Mouse (Mus musculus) limb, embryonic 14.5 days (tissue): ENCODE measurements around the gene Slc35f6. TPM values are rescaled to one million over a fixed set of nuclear protein-coding genes. Genes with fewer than 3 reads are reported as not detected.

Experiments
- ATAC-seq: fragments of 200-750 bp; cut with Nextera tagmentation; 2 replicates; pipeline ENCODE4 v1.8.0; 2017; ENCODE audit warnings: low read depth, moderate number of reproducible peaks, moderate TSS enrichment; ENCODE audit not compliant: low FRiP score
- DNase-seq: peaks from one replicate; pipeline ENCODE4 v3.0.0-alpha.2; 2015; ENCODE audit warnings: low spot score
- H3K27ac ChIP-seq: fragments of 300-500 bp; sonication (generic); replicated peaks from 2 replicates; pipeline ENCODE4 v1.5.1; 2014; ENCODE audit warnings: low read depth, mild to moderate bottlenecking, low read length, moderate library complexity, mixed read lengths
- H3K27me3 ChIP-seq: fragments of 300-500 bp; sonication (generic); 2 replicates; pipeline ENCODE4 v1.6.1; 2014; ENCODE audit warnings: low read length, mixed read lengths; ENCODE audit not compliant: control insufficient read depth, insufficient read depth
- H3K36me3 ChIP-seq: fragments of 300-500 bp; sonication (generic); 2 replicates; pipeline ENCODE4 v1.6.1; 2014; ENCODE audit warnings: mild to moderate bottlenecking, low read length, moderate library complexity, mixed read lengths; ENCODE audit not compliant: control insufficient read depth, insufficient read depth
- H3K4me1 ChIP-seq: fragments of 300-500 bp; sonication (generic); 2 replicates; pipeline ENCODE4 v1.6.1; 2014; ENCODE audit warnings: antibody characterized with exemption, low read length, mixed read lengths; ENCODE audit not compliant: control insufficient read depth, insufficient read depth
- H3K4me2 ChIP-seq: fragments of 300-500 bp; sonication (generic); replicated peaks from 2 replicates; pipeline ENCODE4 v1.6.1; 2014; ENCODE audit warnings: low read depth, mild to moderate bottlenecking, low read length, moderate library complexity; ENCODE audit not compliant: severe bottlenecking
- H3K4me3 ChIP-seq: fragments of 300-500 bp; sonication (generic); replicated peaks from 2 replicates; pipeline ENCODE4 v1.5.1; 2014; ENCODE audit warnings: low read length
- H3K9ac ChIP-seq: fragments of 300-500 bp; sonication (generic); 2 replicates; pipeline ENCODE4 v1.6.1; 2014; ENCODE audit warnings: mild to moderate bottlenecking, low read depth, low read length, moderate library complexity; ENCODE audit not compliant: severe bottlenecking
- H3K9me3 ChIP-seq: fragments of 300-500 bp; sonication (generic); 2 replicates; pipeline ENCODE4 v1.6.1; 2016; ENCODE audit warnings: low read length; ENCODE audit not compliant: control insufficient read depth
- POLR2A ChIP-seq: fragments of 200-500 bp; IDR thresholded peaks from 2 replicates; pipeline ENCODE4 v1.8.0; 2012; ENCODE audit warnings: inconsistent platforms, mild to moderate bottlenecking, moderate library complexity, borderline replicate concordance; ENCODE audit not compliant: insufficient read depth, insufficient read length; ENCODE audit errors: extremely low read depth
- WGBS: fragments of 180-500 bp; shearing (Covaris S2); extraction: QIAGEN DNeasy Blood & Tissue Kit; methylation state at CpG from one replicate; pipeline ENCODE4 v1.1.7; 2014; 5-methylcytosine and 5-hydroxymethylcytosine counted together
- polyA plus RNA-seq, 2 experiments: library from polyadenylated mRNA; depleted of rRNA in 1 of 2; stranded (reverse) in 1 of 2; unstranded in 1 of 2; fragments of >200 nt; fragmentation: Nextera tagmentation in 1 of 2; extraction: Ambion mirVana in 1 of 2; gene quantifications; 2 replicates each; pipeline versions ENCODE4 v1.2.1 to v1.2.3; 2012 to 2014

The Slc35f6 gene
- polyA plus RNA-seq, 2 experiments: 28.2 to 35.4 TPM

DNA sequence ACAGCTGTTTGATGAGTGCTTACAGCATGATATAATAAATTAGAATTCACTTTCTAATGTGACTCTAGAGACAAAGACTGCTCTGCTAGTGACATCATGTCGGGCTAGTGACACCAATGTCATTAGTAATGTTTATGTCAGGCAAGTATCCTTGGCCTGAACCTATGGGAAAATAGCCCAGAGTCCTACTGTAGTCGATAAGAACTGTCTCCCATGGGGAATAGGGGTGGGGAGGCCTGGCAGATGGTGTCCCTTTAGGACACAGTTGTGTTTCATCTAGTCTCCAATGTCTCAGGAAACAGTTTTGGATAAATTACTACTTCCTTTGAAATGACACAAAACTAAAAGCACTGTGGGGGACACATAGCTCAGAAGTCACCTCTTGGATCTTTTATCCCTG, 1.7 kb upstream of the Slc35f6 start:
- 74% methylated on average over 2 of the region's 2 CpGs for WGBS
- Histone ChIP-seq H3K4me3 (no peak overlapping the region), H3K36me3 (no peaks in the 10 kb centered on the region), H3K27me3 (no peaks in the 10 kb centered on the region), H3K4me2 (no peak overlapping the region), H3K9me3 (no peaks in the 10 kb centered on the region), H3K27ac (no peak overlapping the region), H3K4me1 (peaks cover 12% of the 10 kb centered on the region), H3K9ac (no peak overlapping the region)
- ATAC-seq: no peak
- DNase-seq: no peak
- TF ChIP-seq POLR2A: no peak

DNA sequence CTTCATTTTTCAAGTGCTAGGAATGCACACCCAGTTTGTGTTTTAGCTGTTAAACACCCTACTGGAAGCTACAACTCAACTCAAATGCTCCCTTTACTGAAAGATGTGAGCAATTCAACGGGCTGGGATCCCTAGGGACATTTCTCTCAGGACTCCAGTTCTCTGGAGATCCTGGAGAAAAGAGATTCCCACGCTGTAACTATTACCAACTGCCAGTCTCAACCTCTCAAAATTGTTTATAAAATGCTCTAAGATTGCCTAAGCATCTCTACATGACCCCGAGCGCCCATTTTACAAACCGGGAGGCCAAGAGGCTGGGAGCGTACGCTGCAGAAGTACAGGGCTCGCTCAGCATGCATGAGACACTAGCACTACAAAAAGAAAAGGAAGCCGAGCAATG, 337 bp upstream of the Slc35f6 start:
- TF ChIP-seq POLR2A: no peak
- Histone ChIP-seq H3K27me3 (no peaks in the 10 kb centered on the region), H3K27ac (no peak overlapping the region), H3K36me3 (no peaks in the 10 kb centered on the region), H3K9ac (peak overlapping the region; percentile 72), H3K4me2 (peak overlapping the region; percentile 88), H3K4me1 (peaks cover 12% of the 10 kb centered on the region), H3K9me3 (no peaks in the 10 kb centered on the region), H3K4me3 (peak overlapping the region; percentile 80)
- WGBS: 14% methylated on average over 9 of the region's 9 CpGs
- ATAC-seq (no peak), DNase-seq (no peak)

DNA sequence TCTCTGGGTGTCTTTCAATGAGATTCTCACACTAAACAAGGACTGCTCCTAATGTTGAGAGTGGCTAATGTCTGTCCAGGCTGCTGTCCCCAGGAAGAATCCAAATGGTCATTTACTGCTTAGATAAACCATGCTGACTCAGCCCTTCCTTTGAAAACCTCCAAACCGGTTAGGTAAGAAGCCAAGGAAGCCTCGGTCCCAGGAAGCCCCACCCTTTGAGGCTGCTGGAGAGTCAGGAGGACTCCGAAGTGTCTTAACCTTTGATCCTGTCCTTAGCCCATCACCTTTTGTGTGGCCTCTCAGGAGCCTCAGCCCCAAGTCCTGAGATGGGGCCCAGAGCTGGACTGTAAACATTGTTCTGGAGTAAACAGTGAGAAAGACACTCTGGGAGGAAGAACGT, 1.8 kb downstream of the Slc35f6 start:
- ATAC-seq: no peak

GRCm38 (mm10) chr5:30650756-30651155, 3.0 kb downstream of the Slc35f6 start:
- Histone ChIP-seq H3K4me1 (peaks cover 12% of the 10 kb centered on the region), H3K9ac (no peak overlapping the region), H3K4me3 (no peak overlapping the region), H3K36me3 (peaks cover 14% of the 10 kb centered on the region), H3K4me2 (no peak overlapping the region), H3K27me3 (no peaks in the 10 kb centered on the region), H3K27ac (no peak overlapping the region), H3K9me3 (no peaks in the 10 kb centered on the region)
- no peak for TF ChIP-seq POLR2A
- ATAC-seq (no peak), DNase-seq (no peak)
- 83% methylated on average over 3 of the region's 3 CpGs for WGBS

More for the DNA sequence above, 1.8 kb downstream of the Slc35f6 start:
- no peak for TF ChIP-seq POLR2A
- no peak overlapping the region for H3K4me2 ChIP-seq
- H3K9ac ChIP-seq: no peak overlapping the region
- no peaks in the 10 kb centered on the region for H3K9me3 ChIP-seq
- no peak overlapping the region for H3K27ac ChIP-seq
- no peak for DNase-seq
- H3K27me3 ChIP-seq: no peaks in the 10 kb centered on the region
- no peak overlapping the region for H3K4me3 ChIP-seq
- WGBS: 55% methylated on average over 4 of the region's 4 CpGs
- H3K4me1 ChIP-seq: peaks cover 12% of the 10 kb centered on the region
- peaks cover 2% of the 10 kb centered on the region for H3K36me3 ChIP-seq

- Histone ChIP-seq H3K4me1 (peaks cover 12% of the 10 kb centered on the region), H3K9ac (no peak overlapping the region), H3K27me3 (no peaks in the 10 kb centered on the region), H3K4me2 (no peak overlapping the region), H3K4me3 (no peak overlapping the region), H3K27ac (no peak overlapping the region), H3K36me3 (peaks cover 22% of the 10 kb centered on the region), H3K9me3 (no peaks in the 10 kb centered on the region)
- ATAC-seq (no peak), DNase-seq (no peak)
- 90% methylated on average over 3 of the region's 3 CpGs for WGBS
- TF ChIP-seq POLR2A: no peak
Observed at GRCm38 (mm10) chr5:30651554-30651953, 3.8 kb downstream of the Slc35f6 start.

DNA sequence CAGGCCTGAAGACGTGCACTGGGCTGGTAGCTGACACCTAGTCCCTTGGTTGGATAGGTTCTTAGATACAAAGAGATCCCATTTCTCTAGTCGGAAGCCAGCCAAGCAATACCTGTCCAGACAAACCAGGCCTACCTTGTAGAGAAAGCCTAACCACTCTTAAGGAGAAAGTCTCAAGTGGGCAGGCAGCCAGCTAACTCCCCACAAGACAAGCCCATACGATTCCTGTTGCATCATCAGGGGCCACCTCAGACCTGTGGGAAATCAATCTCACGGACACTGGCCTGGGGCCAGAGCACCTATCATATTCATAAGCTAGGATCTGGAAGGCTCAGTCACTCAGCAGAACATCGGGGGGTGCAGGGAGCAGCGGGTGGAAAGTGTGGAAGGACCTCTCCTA, 5.5 kb downstream of the Slc35f6 start:
- Histone ChIP-seq H3K9ac (no peak overlapping the region), H3K4me2 (no peak overlapping the region), H3K27me3 (no peaks in the 10 kb centered on the region), H3K4me3 (no peak overlapping the region), H3K9me3 (no peaks in the 10 kb centered on the region), H3K27ac (no peak overlapping the region), H3K36me3 (peaks cover 34% of the 10 kb centered on the region), H3K4me1 (peaks cover 8% of the 10 kb centered on the region)
- DNase-seq (no peak), ATAC-seq (no peak)
- TF ChIP-seq POLR2A: no peak
- 77% methylated on average over 6 of the region's 6 CpGs for WGBS
